Mouse (Mus musculus) MEL (cell line): ENCODE measurements around the gene Kantr. TPM values are rescaled to one million over a fixed set of nuclear protein-coding genes. Genes with fewer than 3 reads are reported as not detected.

Experiments used
- DNase-seq: peaks from one replicate; pipeline ENCODE4 v3.0.0; 2011; ENCODE audit warnings: low read depth, low spot score
- H3K27ac ChIP-seq: 2 replicates; pipeline ENCODE4 v1.5.1; 2012; ENCODE audit warnings: low read depth, mild to moderate bottlenecking, control low read depth, low read length, moderate library complexity; ENCODE audit not compliant: control insufficient read depth
- H3K27me3 ChIP-seq, 2 experiments: fragments of 150-350 bp in 1 of 2; sonication (generic) in 1 of 2; 2 replicates each; pipeline ENCODE4 v1.6.1; 2012; ENCODE audit warnings: low read length in 2 of 2, mild to moderate bottlenecking in 2 of 2, improper control_type of control experiment in 1 of 2, moderate library complexity in 1 of 2; ENCODE audit not compliant: insufficient read depth in 2 of 2, control insufficient read depth in 1 of 2
- H3K36me3 ChIP-seq, 2 experiments: 2 replicates each; pipeline ENCODE4 v1.6.1; 2012 to 2014; ENCODE audit warnings: low read length in 2 of 2, improper control_type of control experiment in 1 of 2, inconsistent platforms in 1 of 2, mild to moderate bottlenecking in 1 of 2; ENCODE audit not compliant: insufficient read depth in 2 of 2, control insufficient read depth in 1 of 2
- H3K4me1 ChIP-seq, 2 experiments: fragments of 150-350 bp in 1 of 2; sonication (generic) in 1 of 2; 2 replicates each; pipeline ENCODE4 v1.6.1; 2012; ENCODE audit warnings: low read length in 2 of 2, improper control_type of control experiment in 1 of 2, mild to moderate bottlenecking in 1 of 2; ENCODE audit not compliant: insufficient read depth in 2 of 2, control insufficient read depth in 1 of 2
- H3K4me3 ChIP-seq, 2 experiments: fragments of 150-350 bp in 1 of 2; sonication (generic) in 1 of 2; 2 replicates each; pipeline ENCODE4 v1.5.1; 2012; ENCODE audit warnings: low read depth in 2 of 2, low read length in 2 of 2, mild to moderate bottlenecking in 2 of 2, moderate library complexity in 2 of 2, control low read depth in 1 of 2, improper control_type of control experiment in 1 of 2; ENCODE audit not compliant: control insufficient read depth in 1 of 2, insufficient read depth in 1 of 2
- H3K79me2 ChIP-seq: 2 replicates; pipeline ENCODE4 v1.6.1; 2012; ENCODE audit warnings: mild to moderate bottlenecking, low read length, moderate library complexity; ENCODE audit not compliant: control insufficient read depth, poor library complexity, insufficient read depth
- H3K9ac ChIP-seq: 2 replicates; pipeline ENCODE4 v1.6.1; 2012; ENCODE audit warnings: low read depth, mild to moderate bottlenecking, control low read depth, low read length, moderate library complexity; ENCODE audit not compliant: control insufficient read depth, poor library complexity, severe bottlenecking
- H3K9me3 ChIP-seq: fragments of 150-350 bp; sonication (generic); replicated peaks from 2 replicates; pipeline ENCODE4 v1.6.1; 2012; ENCODE audit warnings: mild to moderate bottlenecking, low read length, improper control_type of control experiment, moderate library complexity; ENCODE audit not compliant: insufficient read depth
- BHLHE40 ChIP-seq: IDR thresholded peaks from 2 replicates; pipeline ENCODE4 v1.6.1; 2012; ENCODE audit warnings: low read depth, mild to moderate bottlenecking, inconsistent platforms, low read length, improper control_type of control experiment, borderline replicate concordance
- CHD1 ChIP-seq: IDR thresholded peaks from 2 replicates; pipeline ENCODE4 v1.6.1; 2012; ENCODE audit warnings: low read depth, mild to moderate bottlenecking, inconsistent platforms, low read length, improper control_type of control experiment
- ETS1 ChIP-seq: IDR thresholded peaks from 2 replicates; pipeline ENCODE4 v1.6.1; 2012; ENCODE audit warnings: low read depth, mild to moderate bottlenecking, inconsistent platforms, low read length, improper control_type of control experiment, moderate library complexity
- GABPA ChIP-seq: IDR thresholded peaks from 2 replicates; pipeline ENCODE4 v1.6.1; 2012; ENCODE audit warnings: low read depth, mild to moderate bottlenecking, inconsistent platforms, low read length, improper control_type of control experiment, moderate library complexity
- GATA1 ChIP-seq: IDR thresholded peaks from 2 replicates; pipeline ENCODE4 v1.6.1; 2011; ENCODE audit warnings: low read depth, low read length, improper control_type of control experiment
- JUND ChIP-seq: IDR thresholded peaks from 2 replicates; pipeline ENCODE4 v1.6.1; 2011; ENCODE audit warnings: low read depth, mild to moderate bottlenecking, improper control_type of control experiment, low read length
- KAT2A ChIP-seq: conservative IDR thresholded peaks from 2 replicates; pipeline ENCODE4 v1.6.1; 2012; ENCODE audit warnings: low read depth, low read length, improper control_type of control experiment, inconsistent platforms
- MAX ChIP-seq: IDR thresholded peaks from 2 replicates; pipeline ENCODE4 v1.6.1; 2011; ENCODE audit warnings: low read length, improper control_type of control experiment
- POLR2A ChIP-seq, 2 experiments: IDR thresholded peaks; 2 replicates each; pipeline ENCODE4 v1.6.1; 2011 to 2012; ENCODE audit warnings: low read length in 2 of 2, mild to moderate bottlenecking in 2 of 2, control low read depth in 1 of 2, improper control_type of control experiment in 1 of 2, low read depth in 1 of 2, moderate library complexity in 1 of 2; ENCODE audit not compliant: control insufficient read depth in 1 of 2, insufficient read depth in 1 of 2, poor library complexity in 1 of 2
- POLR2AphosphoS2 ChIP-seq: IDR thresholded peaks from 2 replicates; pipeline ENCODE4 v1.6.1; 2011; ENCODE audit warnings: low read length, improper control_type of control experiment
- RCOR1 ChIP-seq: IDR thresholded peaks from 2 replicates; pipeline ENCODE4 v1.6.1; 2012; ENCODE audit warnings: low read depth, mild to moderate bottlenecking, inconsistent platforms, low read length, improper control_type of control experiment
- SMC3 ChIP-seq: IDR thresholded peaks from 2 replicates; pipeline ENCODE4 v1.6.1; 2011; ENCODE audit warnings: low read depth, low read length, improper control_type of control experiment
- TBP ChIP-seq: IDR thresholded peaks from 2 replicates; pipeline ENCODE4 v1.8.0; 2011; ENCODE audit warnings: low read depth, low read length, improper control_type of control experiment
- USF1 ChIP-seq: IDR thresholded peaks from 2 replicates; pipeline ENCODE4 v1.6.1; 2014; ENCODE audit warnings: low read depth, mild to moderate bottlenecking, inconsistent platforms, low read length, improper control_type of control experiment, moderate library complexity
- USF2 ChIP-seq, 2 experiments: IDR thresholded peaks; 2 replicates each; pipeline ENCODE4 v1.6.1; 2011 to 2012; ENCODE audit warnings: improper control_type of control experiment in 2 of 2, low read length in 2 of 2, borderline replicate concordance in 1 of 2, inconsistent platforms in 1 of 2, low read depth in 1 of 2, mild to moderate bottlenecking in 1 of 2; ENCODE audit not compliant: insufficient read depth in 1 of 2
- ZC3H11A ChIP-seq: IDR thresholded peaks from 2 replicates; pipeline ENCODE4 v1.6.1; 2012; ENCODE audit warnings: low read depth, mild to moderate bottlenecking, inconsistent platforms, low read length, improper control_type of control experiment
- ZNF384 ChIP-seq: IDR thresholded peaks from 2 replicates; pipeline ENCODE4 v1.6.1; 2012; ENCODE audit warnings: low read depth, mild to moderate bottlenecking, inconsistent platforms, low read length, improper control_type of control experiment
- polyA plus RNA-seq, 2 experiments: library from polyadenylated mRNA; stranded (reverse) in 1 of 2; unstranded in 1 of 2; fragments of >175 nt in 1 of 2; fragments of >200 nt in 1 of 2; gene quantifications; 2 replicates each; pipeline versions ENCODE4 v1.2.1 to v1.2.4; 2012; ENCODE audit warnings: low replicate concordance in 2 of 2, low read depth in 1 of 2; ENCODE audit not compliant: insufficient read length in 2 of 2, insufficient read depth in 1 of 2, missing spikeins in 1 of 2
- total RNA-seq: library from RNA; depleted of rRNA; stranded (reverse); fragments of 300-350 nt; gene quantifications from 2 replicates; pipeline ENCODE4 v1.2.3, GENCODE M21; 2012

Gene Kantr
- total and polyA plus RNA-seq, 3 experiments = 1.6 to 3.9 TPM; not detected in 1

GRCm38 (mm10) chrX:152284746-152285145 is 42.5 kb downstream of the Kantr start:
- no peak for DNase-seq
- Histone ChIP-seq H3K36me3 (no peaks in the 10 kb centered on the region), H3K9me3 (no peaks in the 10 kb centered on the region), H3K27ac (no peak overlapping the region), H3K4me1 (no peaks in the 10 kb centered on the region), H3K9ac (no peak overlapping the region), H3K27me3 (no peaks in the 10 kb centered on the region), H3K4me3 (no peak overlapping the region), H3K79me2 (no peaks in the 10 kb centered on the region)
- TF ChIP-seq SMC3 (no peak), POLR2A (IDR thresholded peaks at IDR 0.05; ENCODE audit: control insufficient read depth in 1 of 2, insufficient read depth in 1 of 2, low read depth in 1 of 2, low read length in 2 of 2, poor library complexity in 1 of 2) (no peak), ZNF384 (no peak), MAX (no peak), USF2 (IDR thresholded peaks at IDR 0.05; ENCODE audit: borderline replicate concordance in 1 of 2, insufficient read depth in 1 of 2, low read depth in 1 of 2, low read length in 2 of 2) (no peak), POLR2AphosphoS2 (no peak)

GRCm38 (mm10) chrX:152279384-152279783 is 47.9 kb downstream of the Kantr start:
- no peak overlapping the region for H3K4me3 ChIP-seq
- no peak overlapping the region for H3K27ac ChIP-seq
- no peak for DNase-seq
- H3K36me3 ChIP-seq = peaks cover 0 to 1% of the 10 kb centered on the region in 2 experiments; a peak in 2 of 4 replicates
- H3K27me3 ChIP-seq = no peaks in the 10 kb centered on the region
- no peak for TF ChIP-seq ZC3H11A
- no peak for TF ChIP-seq USF1
- no peak for TF ChIP-seq CHD1
- no peak for TF ChIP-seq GATA1
- TF ChIP-seq TBP = no peak
- TF ChIP-seq POLR2AphosphoS2 = no peak
- TF ChIP-seq BHLHE40 = no peak
- TF ChIP-seq JUND = no peak
- no peak for TF ChIP-seq MAX
- TF ChIP-seq GABPA = no peak
- TF ChIP-seq USF2 (IDR thresholded peaks at IDR 0.05; ENCODE audit: borderline replicate concordance in 1 of 2, insufficient read depth in 1 of 2, low read depth in 1 of 2, low read length in 2 of 2) = no peak
- no peaks in the 10 kb centered on the region for H3K9me3 ChIP-seq
- no peaks in the 10 kb centered on the region for H3K4me1 ChIP-seq
- no peak overlapping the region for H3K9ac ChIP-seq
- H3K79me2 ChIP-seq = no peaks in the 10 kb centered on the region

DNA sequence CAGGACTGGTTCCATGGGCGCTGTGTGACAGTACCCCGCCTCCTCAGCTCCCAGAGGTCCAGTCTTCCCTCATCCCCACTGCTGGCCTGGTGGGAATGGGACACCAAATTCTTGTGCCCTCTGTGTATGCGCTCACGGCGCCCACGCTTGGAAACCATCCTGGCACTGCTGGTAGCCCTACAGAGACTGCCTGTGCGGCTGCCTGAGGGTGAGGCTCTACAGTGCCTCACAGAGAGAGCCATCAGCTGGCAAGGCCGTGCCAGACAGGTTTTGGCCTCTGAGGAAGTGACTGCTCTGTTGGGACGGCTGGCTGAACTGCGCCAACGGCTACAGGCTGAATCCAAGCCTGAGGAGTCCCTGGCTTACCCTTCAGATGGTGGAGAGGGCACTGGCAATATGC is 56.1 kb downstream of the Kantr start:
- no peak overlapping the region for H3K27ac ChIP-seq
- TF ChIP-seq RCOR1 (no peak), POLR2AphosphoS2 (no peak), GABPA (no peak), ZNF384 (no peak), CHD1 (no peak), SMC3 (no peak), KAT2A (no peak), GATA1 (no peak), POLR2A (IDR thresholded peaks at IDR 0.05; ENCODE audit: control insufficient read depth in 1 of 2, insufficient read depth in 1 of 2, low read depth in 1 of 2, low read length in 2 of 2, poor library complexity in 1 of 2) (no peak), ETS1 (no peak)
- no peaks in the 10 kb centered on the region for H3K27me3 ChIP-seq
- peaks cover 0 to 34% of the 10 kb centered on the region in 2 experiments; a peak in 2 of 4 replicates for H3K36me3 ChIP-seq
- no peaks in the 10 kb centered on the region for H3K4me1 ChIP-seq
- no peak overlapping the region for H3K4me3 ChIP-seq
- H3K79me2 ChIP-seq = no peaks in the 10 kb centered on the region
- H3K9me3 ChIP-seq = no peaks in the 10 kb centered on the region
- no peak overlapping the region for H3K9ac ChIP-seq
- no peak for DNase-seq
